Mouse (Mus musculus) stomach, embryonic 14.5 days (tissue): ENCODE results near the gene Wsb1. TPM values are rescaled to one million over a fixed set of nuclear protein-coding genes. Genes with fewer than 3 reads are reported as not detected.
"Not testable (repeated sequence)": the region's sequence is repeated elsewhere in the genome, so short reads cannot be mapped to it uniquely, and the experiment has no call there.

Experiments
- ATAC-seq: fragments of 200-750 bp; cut with Nextera tagmentation; 2 replicates; pipeline ENCODE4 v1.8.0; 2017; ENCODE audit warnings: low read depth, moderate TSS enrichment; ENCODE audit not compliant: insufficient number of reproducible peaks, insufficient read depth, low FRiP score
- H3K27ac ChIP-seq: fragments of 300-500 bp; sonication (generic); 2 replicates; pipeline ENCODE4 v1.5.1; 2014; ENCODE audit warnings: mild to moderate bottlenecking, low read length, moderate library complexity, mixed read lengths
- H3K27me3 ChIP-seq: fragments of 300-500 bp; sonication (generic); 2 replicates; pipeline ENCODE4 v1.6.1; 2014; ENCODE audit warnings: low read length, control low read depth, mixed read lengths; ENCODE audit not compliant: control insufficient read depth, insufficient read depth
- H3K36me3 ChIP-seq: fragments of 300-500 bp; sonication (generic); 2 replicates; pipeline ENCODE4 v1.6.1; 2014; ENCODE audit warnings: mild to moderate bottlenecking, control low read depth, low read length, moderate library complexity, mixed read lengths; ENCODE audit not compliant: control insufficient read depth, insufficient read depth
- H3K4me1 ChIP-seq: fragments of 300-500 bp; sonication (generic); 2 replicates; pipeline ENCODE4 v1.6.1; 2014; ENCODE audit warnings: low read length, control low read depth, mixed read lengths; ENCODE audit not compliant: control insufficient read depth, insufficient read depth
- H3K4me2 ChIP-seq: fragments of 300-500 bp; sonication (generic); replicated peaks from 2 replicates; pipeline ENCODE4 v1.6.1; 2014; ENCODE audit warnings: low read depth, low read length, control low read depth
- H3K4me3 ChIP-seq: fragments of 300-500 bp; sonication (generic); 2 replicates; pipeline ENCODE4 v1.5.1; 2014; ENCODE audit warnings: low read depth, low read length, control low read depth
- H3K9ac ChIP-seq: fragments of 300-500 bp; sonication (generic); replicated peaks from 2 replicates; pipeline ENCODE4 v1.6.1; 2014; ENCODE audit warnings: low read depth, mild to moderate bottlenecking, control low read depth, low read length, moderate library complexity, mixed read lengths
- H3K9me3 ChIP-seq: fragments of 300-500 bp; sonication (generic); 2 replicates; pipeline ENCODE4 v1.6.1; 2016; ENCODE audit warnings: low read depth, low read length, control low read depth; ENCODE audit not compliant: control insufficient read depth
- WGBS: fragments of 180-500 bp; shearing (Covaris S2); extraction: QIAGEN DNeasy Blood & Tissue Kit; methylation state at CpG from one replicate; pipeline ENCODE4 v1.1.7; 2014; 5-methylcytosine and 5-hydroxymethylcytosine counted together
- polyA plus RNA-seq: library from polyadenylated mRNA; unstranded; fragments of >200 nt; fragmentation: Nextera tagmentation; extraction: Ambion mirVana; gene quantifications from 2 replicates; pipeline ENCODE4 v1.2.1, GENCODE M21; 2014

The Wsb1 gene
- polyA plus RNA-seq: 302 and 323 TPM in 2 replicates

DNA sequence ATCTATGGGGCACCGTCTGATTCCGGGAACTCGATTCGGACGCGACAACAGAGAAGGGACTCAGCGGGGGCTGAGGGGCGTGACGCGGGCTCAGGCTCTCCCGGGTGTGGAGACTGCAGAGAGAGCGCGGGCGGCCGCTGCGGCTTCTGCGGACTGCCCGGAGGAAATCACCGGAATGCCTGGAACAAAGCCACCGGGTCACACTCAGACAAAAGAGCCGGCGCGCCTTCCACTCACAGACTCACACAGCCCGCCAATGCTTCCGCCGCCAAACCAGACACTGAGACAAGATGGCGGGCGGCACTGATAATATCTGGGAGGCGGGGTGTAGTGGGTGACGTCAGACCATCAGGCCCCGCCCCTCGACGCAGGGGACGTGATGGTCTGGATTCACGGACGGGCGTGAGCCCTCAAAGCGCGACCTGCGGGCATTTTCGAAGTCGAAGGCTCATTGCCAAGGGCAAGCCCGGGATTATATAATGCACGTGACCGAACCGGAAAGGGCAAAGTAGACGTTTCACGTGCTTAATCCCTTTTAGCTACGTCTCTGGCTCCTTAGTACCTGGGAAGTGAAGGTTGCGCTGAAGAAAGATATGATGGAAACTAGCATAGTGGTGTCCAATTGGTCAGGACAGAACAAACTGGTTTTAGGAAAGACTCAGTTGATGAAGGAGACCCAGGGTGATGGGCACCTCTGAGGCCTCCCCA, at the start of gene Wsb1:
Wsb1 (minus strand) TSS at position 281 of the 708 bp plus-strand sequence.
- 2% methylated on average over 50 of the region's 50 CpGs for WGBS
- Histone ChIP-seq H3K27ac (peak within 1 kb of the TSS; percentile 95), H3K27me3 (no peaks in the 10 kb centered on the region), H3K4me1 (peaks cover 20% of the 10 kb centered on the region), H3K4me3 (peak within 1 kb of the TSS; percentile 89), H3K4me2 (peak within 1 kb of the TSS; percentile 93), H3K36me3 (peaks cover 16% of the 10 kb centered on the region), H3K9me3 (no peaks in the 10 kb centered on the region), H3K9ac (peak within 1 kb of the TSS; percentile 91)
- ATAC-seq: peak; percentile 91

DNA sequence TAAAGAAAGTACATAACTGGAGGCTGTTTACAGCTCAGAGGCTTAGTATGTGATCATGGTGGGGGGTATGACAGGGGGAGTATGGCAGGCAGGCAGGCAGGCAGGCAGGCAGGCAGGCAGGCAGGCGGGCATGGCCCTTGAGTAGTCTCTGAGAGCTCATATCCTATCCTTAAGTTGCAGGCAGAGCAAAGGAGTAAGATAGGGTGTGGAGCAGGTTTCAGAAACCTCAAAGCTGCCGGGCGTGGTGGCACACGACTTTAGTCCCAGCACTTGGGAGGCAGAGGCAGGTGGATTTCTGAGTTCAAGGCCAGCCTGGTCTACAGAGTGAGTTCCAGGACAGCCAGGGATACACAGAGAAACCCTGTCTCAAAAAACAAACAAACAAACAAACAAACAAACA, 49.8 kb upstream of the Wsb1 start:
- not testable (repeated sequence) for H3K4me1 ChIP-seq, H3K4me3 ChIP-seq, H3K36me3 ChIP-seq, ATAC-seq, H3K9me3 ChIP-seq, H3K27me3 ChIP-seq, H3K27ac ChIP-seq, H3K4me2 ChIP-seq, H3K9ac ChIP-seq
- 90% methylated on average over 4 of the region's 4 CpGs for WGBS

DNA sequence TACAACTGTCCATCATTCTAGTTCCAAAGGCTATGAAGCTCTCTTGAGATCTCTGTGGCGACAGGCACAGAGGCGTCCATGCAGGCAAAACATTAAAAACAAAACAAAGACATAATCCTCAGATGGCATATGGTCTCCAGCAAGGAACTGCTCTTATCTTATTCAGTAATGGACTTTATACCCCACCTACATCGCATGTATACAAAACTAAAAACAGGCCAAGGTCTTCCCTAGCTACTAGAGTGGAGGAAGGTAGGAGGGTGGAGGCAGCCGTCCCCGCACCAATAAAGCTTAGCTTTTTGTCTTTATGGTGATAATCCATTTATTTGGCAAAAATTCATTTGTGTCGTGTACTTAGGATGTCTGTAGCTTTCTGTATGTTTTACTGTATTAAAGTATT, 48.6 kb upstream of the Wsb1 start:
- H3K9ac ChIP-seq: no peak overlapping the region
- no peak for ATAC-seq
- peaks cover 8% of the 10 kb centered on the region for H3K4me1 ChIP-seq
- no peaks in the 10 kb centered on the region for H3K9me3 ChIP-seq
- no peaks in the 10 kb centered on the region for H3K27me3 ChIP-seq
- H3K36me3 ChIP-seq: no peaks in the 10 kb centered on the region
- H3K4me3 ChIP-seq: no peak overlapping the region
- no peak overlapping the region for H3K27ac ChIP-seq
- no peak overlapping the region for H3K4me2 ChIP-seq
- whole genome bisulfite sequencing: 75% methylated on average over 6 of the region's 6 CpGs

DNA sequence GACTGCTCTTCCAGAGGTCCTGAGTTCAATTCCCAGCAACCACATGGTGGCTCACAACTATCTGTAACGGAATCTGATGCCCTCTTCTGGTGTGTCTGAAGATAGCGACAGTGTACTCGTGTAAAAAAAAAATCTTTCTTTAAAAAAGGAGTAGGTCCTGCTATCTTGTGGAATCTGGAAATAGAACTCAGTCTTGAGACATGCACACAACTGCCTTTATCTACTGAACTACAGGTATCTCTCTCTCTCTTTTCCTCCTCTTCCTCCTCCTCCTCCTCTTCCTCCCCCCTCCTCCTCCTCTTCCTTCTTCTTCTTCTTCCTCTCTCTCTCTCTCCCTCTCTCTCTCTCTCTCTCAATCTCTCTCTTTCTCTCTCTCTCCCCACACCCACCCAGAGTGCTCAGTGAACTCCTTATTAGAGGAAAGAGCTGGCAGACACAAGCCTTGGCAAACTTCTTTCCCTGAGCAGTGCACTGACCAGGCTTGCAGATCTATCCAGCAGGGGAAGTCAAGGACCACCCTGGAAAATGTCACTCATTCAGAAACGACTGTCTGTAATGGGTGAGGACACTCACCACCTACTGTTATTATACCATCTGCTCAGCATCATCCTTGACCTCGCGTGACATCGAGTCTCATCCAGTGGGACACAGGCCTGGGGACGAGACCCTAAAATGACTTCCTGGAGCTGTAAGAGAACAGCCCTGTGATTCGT, 45.4 kb upstream of the Wsb1 start:
- no peak for ATAC-seq
- Histone ChIP-seq H3K4me2 (no peak overlapping the region), H3K4me1 (no peaks in the 10 kb centered on the region), H3K27ac (no peak overlapping the region), H3K9me3 (no peaks in the 10 kb centered on the region), H3K4me3 (no peak overlapping the region), H3K27me3 (no peaks in the 10 kb centered on the region), H3K9ac (no peak overlapping the region), H3K36me3 (no peaks in the 10 kb centered on the region)
- 68% methylated on average over 9 of the region's 9 CpGs for WGBS

DNA sequence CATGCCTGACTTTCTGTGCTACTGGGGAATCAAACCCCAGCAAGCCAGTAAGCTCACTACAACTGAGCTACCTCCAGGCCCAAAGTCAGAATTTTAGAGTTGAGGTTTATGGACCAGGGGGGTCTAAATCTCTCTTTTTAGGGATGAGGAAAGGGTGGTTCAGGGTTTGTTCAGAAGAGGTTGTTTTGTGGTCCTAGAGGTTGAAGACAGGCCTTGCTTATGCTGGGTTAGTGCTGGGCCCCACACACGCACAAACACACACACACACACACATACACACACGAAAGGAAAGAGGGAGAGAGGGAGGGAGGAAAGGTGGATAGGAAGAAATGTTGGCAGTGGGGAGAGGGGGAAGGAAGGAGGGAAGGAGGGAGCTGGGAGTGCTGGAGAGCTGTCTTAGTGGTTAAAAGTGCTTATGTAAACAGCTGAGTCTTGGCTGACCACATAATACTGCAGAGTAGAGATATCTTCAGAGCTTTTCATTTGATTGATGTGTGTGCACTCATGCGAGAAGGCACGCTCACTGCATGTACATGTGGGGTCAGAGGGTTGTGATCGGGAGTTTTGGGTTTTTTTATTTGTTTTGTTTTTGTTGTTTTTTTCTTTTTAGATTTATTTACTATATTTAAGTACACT, 42.5 kb upstream of the Wsb1 start, which contains the start of gene Gm9964:
Gm9964 (minus strand) TSS at position 51 of the 636 bp plus-strand sequence.
- no peak within 1 kb of the TSS for H3K27ac ChIP-seq
- 47% methylated on average over 5 of the region's 5 CpGs for WGBS
- H3K27me3 ChIP-seq: no peaks in the 10 kb centered on the region
- no peaks in the 10 kb centered on the region for H3K9me3 ChIP-seq
- H3K4me3 ChIP-seq: no peak within 1 kb of the TSS
- no peaks in the 10 kb centered on the region for H3K4me1 ChIP-seq
- no peak within 1 kb of the TSS for H3K4me2 ChIP-seq
- H3K9ac ChIP-seq: no peak within 1 kb of the TSS
- no peak for ATAC-seq
- H3K36me3 ChIP-seq: no peaks in the 10 kb centered on the region

DNA sequence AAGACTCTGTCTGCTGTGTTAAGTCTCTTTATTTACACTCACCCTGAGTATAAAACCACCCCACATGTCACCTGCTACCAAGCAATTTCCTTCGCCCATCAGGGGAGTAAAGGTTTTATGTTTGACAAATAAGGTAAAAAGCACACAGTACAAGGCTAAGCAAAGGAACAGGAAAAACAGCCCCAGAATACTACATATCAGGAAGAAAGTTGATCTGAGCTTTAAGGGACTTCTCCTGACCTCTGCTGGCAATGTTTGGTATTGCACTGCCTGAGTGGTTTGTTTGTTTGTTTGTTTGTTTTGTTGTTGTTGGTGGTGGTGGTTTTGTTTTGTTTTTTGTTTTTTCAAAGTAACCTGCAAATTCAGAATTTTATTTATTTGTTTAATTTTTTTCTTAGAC, 41.7 kb upstream of the Wsb1 start:
- ATAC-seq: no peak
- H3K9ac ChIP-seq: no peak overlapping the region
- WGBS: 31% methylated on average over 1 of the region's 1 CpGs

DNA sequence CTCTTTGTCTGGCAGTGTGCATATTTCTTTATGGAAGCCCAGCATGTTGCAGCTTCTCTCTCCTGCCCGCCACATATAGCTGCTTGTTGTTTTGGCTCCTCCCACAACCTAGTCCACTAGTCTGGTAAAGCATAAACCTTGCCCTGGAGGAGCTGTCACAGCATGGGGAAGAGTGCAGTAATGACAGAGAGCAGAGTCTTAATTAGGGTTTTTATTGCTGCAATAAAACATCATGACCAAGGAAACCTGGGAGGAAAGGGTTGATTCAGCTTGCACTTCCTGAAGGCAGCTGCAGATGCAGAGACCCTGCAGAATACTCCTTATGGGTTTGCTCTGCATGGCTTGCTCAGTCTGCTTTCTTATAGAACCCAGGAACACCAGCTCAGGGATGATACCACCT, 39.5 kb upstream of the Wsb1 start:
- no peak overlapping the region for H3K27ac ChIP-seq
- WGBS: 44% methylated on average over 1 of the region's 1 CpGs
- H3K4me3 ChIP-seq: no peak overlapping the region
- no peak overlapping the region for H3K4me2 ChIP-seq
- H3K27me3 ChIP-seq: no peaks in the 10 kb centered on the region
- no peaks in the 10 kb centered on the region for H3K4me1 ChIP-seq
- H3K9ac ChIP-seq: no peak overlapping the region
- H3K36me3 ChIP-seq: no peaks in the 10 kb centered on the region
- no peaks in the 10 kb centered on the region for H3K9me3 ChIP-seq
- ATAC-seq: no peak

More for the DNA sequence above, 41.7 kb upstream of the Wsb1 start:
- H3K4me3 ChIP-seq: no peak overlapping the region
- no peaks in the 10 kb centered on the region for H3K9me3 ChIP-seq
- H3K27ac ChIP-seq: no peak overlapping the region
- no peaks in the 10 kb centered on the region for H3K4me1 ChIP-seq
- no peaks in the 10 kb centered on the region for H3K27me3 ChIP-seq
- H3K4me2 ChIP-seq: no peak overlapping the region
- no peaks in the 10 kb centered on the region for H3K36me3 ChIP-seq

DNA sequence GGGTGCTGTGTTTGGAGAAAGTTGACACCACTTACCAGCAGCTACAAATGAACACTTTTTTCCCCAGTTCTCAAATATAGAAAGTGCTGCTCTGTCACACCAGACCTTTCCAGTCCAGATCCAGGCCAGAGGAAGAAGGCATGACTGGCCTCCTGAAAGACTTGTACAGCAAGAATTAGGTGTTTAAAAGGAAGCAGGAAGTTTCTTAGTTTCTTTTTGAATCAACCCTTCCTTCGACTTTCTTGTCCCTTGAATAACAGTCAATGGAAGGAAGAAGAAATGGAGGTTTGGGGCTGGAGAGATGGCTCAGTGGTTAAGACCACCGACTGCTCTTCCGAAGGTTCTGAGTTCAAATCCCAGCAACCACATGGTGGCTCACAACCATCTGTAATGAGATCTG, 38.6 kb upstream of the Wsb1 start:
- Histone ChIP-seq H3K9ac (no peak overlapping the region), H3K36me3 (no peaks in the 10 kb centered on the region), H3K9me3 (no peaks in the 10 kb centered on the region), H3K27ac (no peak overlapping the region), H3K27me3 (no peaks in the 10 kb centered on the region), H3K4me2 (no peak overlapping the region), H3K4me1 (no peaks in the 10 kb centered on the region), H3K4me3 (no peak overlapping the region)
- no peak for ATAC-seq
- 85% methylated on average over 3 of the region's 3 CpGs for WGBS
